Mouse (Mus musculus) lung, postnatal 0 days (tissue): Measurements from ENCODE around the gene Slc22a3. TPM values are rescaled to one million over a fixed set of nuclear protein-coding genes. Genes with fewer than 3 reads are reported as not detected.

Source experiments
- ATAC-seq: fragments of 200-750 bp; cut with Nextera tagmentation; 2 replicates; pipeline ENCODE4 v1.8.0; 2017; ENCODE audit warnings: moderate library complexity
- DNase-seq: peaks from one replicate; pipeline ENCODE4 v3.0.0-alpha.2; 2016; ENCODE audit warnings: low spot score
- H3K27ac ChIP-seq: fragments of 300-500 bp; sonication (generic); 2 replicates; pipeline ENCODE4 v1.5.1; 2014; ENCODE audit warnings: antibody characterized with exemption, mild to moderate bottlenecking, low read length, mixed read lengths
- H3K27me3 ChIP-seq: fragments of 300-500 bp; sonication (generic); replicated peaks from 2 replicates; pipeline ENCODE4 v1.6.1; 2014; ENCODE audit warnings: low read length, mixed read lengths; ENCODE audit not compliant: insufficient read depth
- H3K36me3 ChIP-seq: fragments of 300-500 bp; sonication (generic); 2 replicates; pipeline ENCODE4 v1.6.1; 2014; ENCODE audit warnings: low read length, mixed read lengths; ENCODE audit not compliant: insufficient read depth
- H3K4me1 ChIP-seq: fragments of 300-500 bp; sonication (generic); 2 replicates; pipeline ENCODE4 v1.6.1; 2014; ENCODE audit warnings: antibody characterized with exemption, low read depth, low read length, mixed read lengths; ENCODE audit not compliant: insufficient read depth
- H3K4me2 ChIP-seq: fragments of 300-500 bp; sonication (generic); replicated peaks from 2 replicates; pipeline ENCODE4 v1.6.1; 2014; ENCODE audit warnings: low read depth, mild to moderate bottlenecking, low read length, moderate library complexity, mixed read lengths
- H3K4me3 ChIP-seq: fragments of 300-500 bp; sonication (generic); 2 replicates; pipeline ENCODE4 v1.5.1; 2014; ENCODE audit warnings: low read depth, low read length
- H3K9ac ChIP-seq: fragments of 300-500 bp; sonication (generic); replicated peaks from 2 replicates; pipeline ENCODE4 v1.6.1; 2014; ENCODE audit warnings: low read depth, mild to moderate bottlenecking
- H3K9me3 ChIP-seq: fragments of 300-500 bp; sonication (generic); 2 replicates; pipeline ENCODE4 v1.6.1; 2016; ENCODE audit warnings: low read length, mixed read lengths
- CTCF ChIP-seq: IDR thresholded peaks from 2 replicates; pipeline ENCODE4 v1.5.1; 2016; ENCODE audit warnings: antibody characterized with exemption, mild to moderate bottlenecking
- EP300 ChIP-seq: IDR thresholded peaks from 2 replicates; pipeline ENCODE4 v1.6.1; 2016; ENCODE audit warnings: antibody characterized with exemption, mild to moderate bottlenecking, control low read depth
- WGBS: fragments of 180-500 bp; shearing (Covaris S2); extraction: QIAGEN DNeasy Blood & Tissue Kit; methylation state at CpG from one replicate; pipeline ENCODE4 v1.1.7; 2014; 5-methylcytosine and 5-hydroxymethylcytosine counted together
- polyA plus RNA-seq: library from polyadenylated mRNA; unstranded; fragments of >200 nt; fragmentation: Nextera tagmentation; extraction: Ambion mirVana; gene quantifications from 2 replicates; pipeline ENCODE4 v1.2.1, GENCODE M21; 2015

Gene Slc22a3
- polyA plus RNA-seq, 1 experiment from 2014 or later = 1.9 TPM

- DNase-seq (no peak), ATAC-seq (no peak)
- TF ChIP-seq EP300 (no peak), CTCF (no peak)
- H3K9me3 ChIP-seq = no peaks in the 10 kb centered on the region
- H3K27me3 ChIP-seq = peaks cover 27% of the 10 kb centered on the region
- no peaks in the 10 kb centered on the region for H3K36me3 ChIP-seq
- no peaks in the 10 kb centered on the region for H3K4me1 ChIP-seq
- H3K9ac ChIP-seq = no peak overlapping the region
- no peak overlapping the region for H3K4me3 ChIP-seq
- H3K27ac ChIP-seq = no peak overlapping the region
- 69% methylated on average over 6 of the region's 6 CpGs for WGBS
- H3K4me2 ChIP-seq = no peak overlapping the region
Measured at GRCm38 (mm10) chr17:12505708-12506107, 1.8 kb downstream of the Slc22a3 start.

- WGBS = 76% methylated on average over 8 of the region's 8 CpGs
- no peak for TF ChIP-seq CTCF
- TF ChIP-seq EP300 = no peak
- Histone ChIP-seq H3K27ac (no peak overlapping the region), H3K27me3 (no peaks in the 10 kb centered on the region), H3K9ac (no peak overlapping the region), H3K4me3 (no peak overlapping the region), H3K36me3 (no peaks in the 10 kb centered on the region), H3K4me1 (no peaks in the 10 kb centered on the region), H3K4me2 (no peak overlapping the region), H3K9me3 (no peaks in the 10 kb centered on the region)
- no peak for DNase-seq
- no peak for ATAC-seq
Measured at GRCm38 (mm10) chr17:12499426-12499825, 8.1 kb downstream of the Slc22a3 start.

- Histone ChIP-seq H3K4me1 (no peaks in the 10 kb centered on the region), H3K27me3 (no peaks in the 10 kb centered on the region), H3K36me3 (no peaks in the 10 kb centered on the region), H3K4me2 (no peak overlapping the region), H3K9me3 (no peaks in the 10 kb centered on the region), H3K27ac (no peak overlapping the region), H3K4me3 (no peak overlapping the region), H3K9ac (no peak overlapping the region)
- ATAC-seq = no peak
- 41% methylated on average over 3 of the region's 3 CpGs for WGBS
- DNase-seq = no peak
- TF ChIP-seq CTCF = no peak
- no peak for TF ChIP-seq EP300
Measured at GRCm38 (mm10) chr17:12495558-12495957, 11.9 kb downstream of the Slc22a3 start.

- 88% methylated on average over 12 of the region's 12 CpGs for WGBS
- no peak overlapping the region for H3K4me3 ChIP-seq
- no peaks in the 10 kb centered on the region for H3K36me3 ChIP-seq
- H3K9ac ChIP-seq = no peak overlapping the region
- H3K9me3 ChIP-seq = no peaks in the 10 kb centered on the region
- H3K4me1 ChIP-seq = no peaks in the 10 kb centered on the region
- no peak for DNase-seq
- no peak overlapping the region for H3K27ac ChIP-seq
- TF ChIP-seq EP300 = no peak
- TF ChIP-seq CTCF = no peak
- no peak overlapping the region for H3K4me2 ChIP-seq
- no peaks in the 10 kb centered on the region for H3K27me3 ChIP-seq
- ATAC-seq = no peak
Measured at GRCm38 (mm10) chr17:12491591-12491990, 15.9 kb downstream of the Slc22a3 start.

GRCm38 (mm10) chr17:12489888-12490287 is 17.6 kb downstream of the Slc22a3 start:
- H3K9ac ChIP-seq = no peak overlapping the region
- ATAC-seq (no peak), DNase-seq (no peak)
- no peaks in the 10 kb centered on the region for H3K4me1 ChIP-seq
- H3K27me3 ChIP-seq = no peaks in the 10 kb centered on the region
- H3K9me3 ChIP-seq = no peaks in the 10 kb centered on the region
- H3K4me2 ChIP-seq = no peak overlapping the region
- TF ChIP-seq EP300 (no peak), CTCF (no peak)
- H3K36me3 ChIP-seq = no peaks in the 10 kb centered on the region
- H3K27ac ChIP-seq = no peak overlapping the region
- no peak overlapping the region for H3K4me3 ChIP-seq
- 78% methylated on average over 5 of the region's 5 CpGs for WGBS

- DNase-seq (no peak), ATAC-seq (no peak)
- Histone ChIP-seq H3K36me3 (no peaks in the 10 kb centered on the region), H3K4me3 (no peak overlapping the region), H3K27me3 (no peaks in the 10 kb centered on the region), H3K4me1 (no peaks in the 10 kb centered on the region), H3K9me3 (no peaks in the 10 kb centered on the region), H3K27ac (no peak overlapping the region), H3K4me2 (no peak overlapping the region), H3K9ac (no peak overlapping the region)
- TF ChIP-seq CTCF (no peak), EP300 (no peak)
- 65% methylated on average over 3 of the region's 3 CpGs for WGBS
Measured at GRCm38 (mm10) chr17:12485657-12486056, 21.8 kb downstream of the Slc22a3 start.

GRCm38 (mm10) chr17:12479416-12479815 is 28.1 kb downstream of the Slc22a3 start:
- no peaks in the 10 kb centered on the region for H3K27me3 ChIP-seq
- no peak overlapping the region for H3K4me3 ChIP-seq
- 31% methylated on average over 2 of the region's 2 CpGs for WGBS
- DNase-seq = peak; percentile 39
- H3K9ac ChIP-seq = no peak overlapping the region
- no peaks in the 10 kb centered on the region for H3K4me1 ChIP-seq
- H3K27ac ChIP-seq = no peak overlapping the region
- no peaks in the 10 kb centered on the region for H3K9me3 ChIP-seq
- ATAC-seq = 0 out of 2 replicates have a peak, but pooled peaks have one; percentile 26
- no peak overlapping the region for H3K4me2 ChIP-seq
- H3K36me3 ChIP-seq = no peaks in the 10 kb centered on the region
- TF ChIP-seq CTCF = no peak
- TF ChIP-seq EP300 = no peak
